Comparison of ENCODE assay signal across 27 mouse cellular contexts in genomic region chr3:141595073-141595472, GRCm38 (mm10).
A peak's percentile ranks its signal among the peaks of the same experiment; 100 is the strongest.
DNase-seq lines count a peak whose midpoint lies in the region; ATAC-seq lines count a peak whose summit lies in the region.
"Had no signal": no experiment of that assay in that cellular context is flagged by ENCODE, and none has a peak within 500 bp of the region (broad histone marks: within the 10 kb centered on the region; RNA-seq: fewer than 3 reads in every experiment).

No protein-coding gene starts in this region.

- no peak overlapping the region for H3K4me2 ChIP-seq in midbrain, embryonic 12.5 days (replicated peaks)
- H3K4me2 ChIP-seq in midbrain, embryonic 16.5 days (ENCODE audit: low read length) = no peak overlapping the region
- H3K4me2 ChIP-seq in forebrain, embryonic 13.5 days = no peak overlapping the region
- no peak overlapping the region for H3K4me2 ChIP-seq in kidney, embryonic 16.5 days (replicated peaks; ENCODE audit: low read depth, low read length)
- H3K4me2 ChIP-seq: heart, embryonic 12.5 days; hindbrain, embryonic 12.5 days; limb, embryonic 15.5 days; lung, embryonic 15.5 days had no signal

- no peaks in the 10 kb centered on the region for H3K36me3 ChIP-seq in midbrain, embryonic 12.5 days
- H3K36me3 ChIP-seq in midbrain, embryonic 16.5 days (ENCODE audit: control insufficient read depth, insufficient read depth, low read length) = no peaks in the 10 kb centered on the region
- H3K36me3 ChIP-seq in forebrain, embryonic 13.5 days (ENCODE audit: poor library complexity, severe bottlenecking) = no peaks in the 10 kb centered on the region
- no peaks in the 10 kb centered on the region for H3K36me3 ChIP-seq in kidney, embryonic 16.5 days (ENCODE audit: insufficient read depth, low read length)
- H3K36me3 ChIP-seq: forebrain, embryonic 10.5 days; G1E; heart, embryonic 12.5 days; hindbrain, embryonic 12.5 days; limb, embryonic 15.5 days; lung, embryonic 15.5 days had no signal

- H3K4me3 ChIP-seq in midbrain, embryonic 12.5 days = no peak overlapping the region
- H3K4me3 ChIP-seq in midbrain, embryonic 16.5 days (ENCODE audit: low read depth, low read length) = no peak overlapping the region
- H3K4me3 ChIP-seq in forebrain, embryonic 13.5 days = no peak overlapping the region
- no peak overlapping the region for H3K4me3 ChIP-seq in kidney, embryonic 16.5 days (ENCODE audit: low read length)
- H3K4me3 ChIP-seq: forebrain, embryonic 10.5 days; heart, embryonic 12.5 days; hindbrain, embryonic 12.5 days; limb, embryonic 15.5 days; lung, embryonic 15.5 days had no signal

- peaks cover 37% of the 10 kb centered on the region for H3K27me3 ChIP-seq in midbrain, embryonic 12.5 days
- H3K27me3 ChIP-seq in midbrain, embryonic 16.5 days (ENCODE audit: control insufficient read depth, insufficient read depth, low read depth, low read length) = no peaks in the 10 kb centered on the region
- peaks cover 51% of the 10 kb centered on the region for H3K27me3 ChIP-seq in forebrain, embryonic 13.5 days
- no peaks in the 10 kb centered on the region for H3K27me3 ChIP-seq in kidney, embryonic 16.5 days (ENCODE audit: insufficient read depth, low read length)
- H3K27me3 ChIP-seq: heart, embryonic 12.5 days; limb, embryonic 15.5 days; lung, embryonic 15.5 days; Patski had no signal

- H3K9ac ChIP-seq in midbrain, embryonic 12.5 days (replicated peaks) = no peak overlapping the region
- H3K9ac ChIP-seq in midbrain, embryonic 16.5 days (ENCODE audit: low read depth, low read length) = no peak overlapping the region
- H3K9ac ChIP-seq in forebrain, embryonic 13.5 days = no peak overlapping the region
- no peak overlapping the region for H3K9ac ChIP-seq in kidney, embryonic 16.5 days (replicated peaks; ENCODE audit: low read length)
- H3K9ac ChIP-seq: forebrain, postnatal 0 days; heart, embryonic 12.5 days; hindbrain, embryonic 12.5 days; limb, embryonic 15.5 days; liver, embryonic 14.5 days; lung, embryonic 15.5 days had no signal

- WGBS in midbrain, embryonic 12.5 days = 20% methylated on average over 3 of the region's 3 CpGs
- WGBS in midbrain, embryonic 16.5 days = 17% methylated on average over 3 of the region's 3 CpGs
- 24% methylated on average over 3 of the region's 3 CpGs for WGBS in forebrain, embryonic 13.5 days
- WGBS in kidney, embryonic 16.5 days = 50% methylated on average over 3 of the region's 3 CpGs

- no peaks in the 10 kb centered on the region for H3K9me3 ChIP-seq in midbrain, embryonic 12.5 days
- H3K9me3 ChIP-seq in midbrain, embryonic 16.5 days (replicated peaks; ENCODE audit: control insufficient read depth, low read length, poor library complexity, severe bottlenecking) = no peaks in the 10 kb centered on the region
- H3K9me3 ChIP-seq in forebrain, embryonic 13.5 days (replicated peaks) = no peaks in the 10 kb centered on the region
- no peaks in the 10 kb centered on the region for H3K9me3 ChIP-seq in kidney, embryonic 16.5 days (ENCODE audit: low read length)
- H3K9me3 ChIP-seq: forebrain, embryonic 10.5 days; G1E; heart, embryonic 12.5 days; hindbrain, embryonic 12.5 days; limb, embryonic 15.5 days; lung, embryonic 15.5 days had no signal

- 0 out of 2 replicates have a peak, but pooled peaks have one; percentile 28 for ATAC-seq in midbrain, embryonic 12.5 days (ENCODE audit: low FRiP score, low read depth)
- no peak for ATAC-seq in midbrain, embryonic 16.5 days
- no peak for ATAC-seq in forebrain, embryonic 13.5 days
- ATAC-seq in kidney, embryonic 16.5 days (ENCODE audit: low FRiP score, low TSS enrichment) = no peak
- ATAC-seq: forebrain, postnatal 0 days; Patski had no signal

- H3K27ac ChIP-seq in midbrain, embryonic 12.5 days (replicated peaks) = no peak overlapping the region
- no peak overlapping the region for H3K27ac ChIP-seq in midbrain, embryonic 16.5 days (ENCODE audit: low read length)
- no peak overlapping the region for H3K27ac ChIP-seq in forebrain, embryonic 13.5 days
- no peak overlapping the region for H3K27ac ChIP-seq in kidney, embryonic 16.5 days (ENCODE audit: low read length)
- H3K27ac ChIP-seq: forebrain, embryonic 10.5 days; hindbrain, embryonic 12.5 days; limb, embryonic 15.5 days; liver, embryonic 14.5 days; lung, embryonic 15.5 days; macrophage; stomach, postnatal 0 days had no signal

- peak; percentile 51 to 58 for DNase-seq in cerebellum, adult 18-20 months
- no peak for DNase-seq in cerebellum, postnatal 4 days (ENCODE audit: low spot score in 2 of 2)
- DNase-seq in ZHBTc4 (ENCODE audit: low read depth, low spot score) = peak; percentile 63
- peak; percentile 32 to 52 for DNase-seq in cerebellum, postnatal 14 days
- DNase-seq: adrenal gland, postnatal 25 days; forebrain, postnatal 0 days; gastrocnemius, postnatal 25 days; heart, adult 18-20 months; heart, postnatal 10 days; kidney, adult 2 months; kidney, postnatal 10 days; thymus, adult 2 months; thymus, postnatal 4 days had no signal

- peaks cover 4% of the 10 kb centered on the region; the same call in 1 of the 2 replicates for H3K4me1 ChIP-seq in midbrain, embryonic 12.5 days
- H3K4me1 ChIP-seq in midbrain, embryonic 16.5 days (ENCODE audit: control insufficient read depth, insufficient read depth, low read length) = no peaks in the 10 kb centered on the region
- peaks cover 7% of the 10 kb centered on the region; the same call in 1 of the 2 replicates for H3K4me1 ChIP-seq in forebrain, embryonic 13.5 days
- H3K4me1 ChIP-seq in kidney, embryonic 16.5 days (ENCODE audit: insufficient read depth, low read length) = peaks cover 10% of the 10 kb centered on the region; the same call in 1 of the 2 replicates
- H3K4me1 ChIP-seq: lung, embryonic 15.5 days had no signal

Comparison
In these comparisons a context has a peak if more than half of its experiments do, and no peak if none do; other contexts are left out.
1. DNase-seq: peak in cerebellum, adult 18-20 months (2 of 2), ZHBTc4 (single experiment) and cerebellum, postnatal 14 days (2 of 2); none in cerebellum, postnatal 4 days (0 of 2).